Mouse (Mus musculus) CD4-positive naive resting alpha-beta T cell, adult 76 days (primary cell): ENCODE data around the gene Cdc37. TPM values are rescaled to one million over a fixed set of nuclear protein-coding genes. Genes with fewer than 3 reads are reported as not detected.

ENCODE experiments used
- total RNA-seq: library from RNA; stranded (reverse); gene quantifications from one replicate; pipeline ENCODE4 v1.2.4, GENCODE M21; 2023

Cdc37 gene
- total RNA-seq: 138 TPM

GRCm38 (mm10) chr9:21149654-21150419 lies at the start of gene Cdc37:
TSS of gene Cdc37 (minus strand) at chr9:21149982.

GRCm38 (mm10) chr9:21165041-21165951 lies 15.5 kb upstream of the Cdc37 start, which contains the start of gene Pde4a:
TSS of gene Pde4a (plus strand) at chr9:21165714.

GRCm38 (mm10) chr9:21131059-21131956 lies 18.5 kb downstream of the Cdc37 start, which contains the start of gene Tyk2:
TSS of gene Tyk2 (minus strand) at chr9:21131243.

GRCm38 (mm10) chr9:21091707-21092320 lies 58.0 kb downstream of the Cdc37 start, which contains the start of the genes Gm38431 and Raver1:
TSS of gene Gm38431 (minus strand) at chr9:21091997.
TSS of gene Raver1 (minus strand) at chr9:21092008.

Other genes starting within 250 kb of the Cdc37 start
- gene Dnmt1, start 190.1 kb downstream of the Cdc37 start, total RNA-seq: 82.7 TPM
- 2.1 TPM for gene S1pr2, start 173.2 kb downstream of the Cdc37 start, total RNA-seq
- 41.2 TPM for gene Mrpl4, start 147.2 kb downstream of the Cdc37 start, total RNA-seq
- gene Icam1, start 134.0 kb downstream of the Cdc37 start, total RNA-seq: 18.7 TPM
- 0.97 TPM for gene Icam4, start 120.6 kb downstream of the Cdc37 start, total RNA-seq
- gene Icam5, start 117.9 kb downstream of the Cdc37 start, total RNA-seq: 0.23 TPM
- not detected for gene Zglp1, start 82.9 kb downstream of the Cdc37 start, total RNA-seq
- gene Gm49373, start 76.9 kb downstream of the Cdc37 start, total RNA-seq: 1.5 TPM
- gene Fdx1l, start 76.4 kb downstream of the Cdc37 start, total RNA-seq: 26.2 TPM
- 13.0 TPM for gene Gm38431, start 58.0 kb downstream of the Cdc37 start, total RNA-seq
- 116 TPM for gene Raver1, start 58.0 kb downstream of the Cdc37 start, total RNA-seq
- 50.5 TPM for gene Tyk2, start 18.7 kb downstream of the Cdc37 start, total RNA-seq
- 1.6 TPM for gene Pde4a, start 15.7 kb upstream of the Cdc37 start, total RNA-seq
- gene Keap1, start 89.4 kb upstream of the Cdc37 start, total RNA-seq: 24.0 TPM
- gene S1pr5, start 98.5 kb upstream of the Cdc37 start, total RNA-seq: 0.29 TPM
- gene Atg4d, start 115.3 kb upstream of the Cdc37 start, total RNA-seq: 52.4 TPM
- gene Kri1, start 138.0 kb upstream of the Cdc37 start, total RNA-seq: 136 TPM
- 40.4 TPM for gene Cdkn2d, start 141.4 kb upstream of the Cdc37 start, total RNA-seq
- gene Ap1m2, start 162.4 kb upstream of the Cdc37 start, total RNA-seq: 5.3 TPM
- gene Slc44a2, start 170.7 kb upstream of the Cdc37 start, total RNA-seq: 330 TPM
- 138 TPM for gene Ilf3, start 217.9 kb upstream of the Cdc37 start, total RNA-seq